Mouse (Mus musculus): Measurements from ENCODE around the gene Clic1.
A peak's percentile ranks its signal among the peaks of the same experiment; 100 is the strongest.

The Clic1 gene

DNA sequence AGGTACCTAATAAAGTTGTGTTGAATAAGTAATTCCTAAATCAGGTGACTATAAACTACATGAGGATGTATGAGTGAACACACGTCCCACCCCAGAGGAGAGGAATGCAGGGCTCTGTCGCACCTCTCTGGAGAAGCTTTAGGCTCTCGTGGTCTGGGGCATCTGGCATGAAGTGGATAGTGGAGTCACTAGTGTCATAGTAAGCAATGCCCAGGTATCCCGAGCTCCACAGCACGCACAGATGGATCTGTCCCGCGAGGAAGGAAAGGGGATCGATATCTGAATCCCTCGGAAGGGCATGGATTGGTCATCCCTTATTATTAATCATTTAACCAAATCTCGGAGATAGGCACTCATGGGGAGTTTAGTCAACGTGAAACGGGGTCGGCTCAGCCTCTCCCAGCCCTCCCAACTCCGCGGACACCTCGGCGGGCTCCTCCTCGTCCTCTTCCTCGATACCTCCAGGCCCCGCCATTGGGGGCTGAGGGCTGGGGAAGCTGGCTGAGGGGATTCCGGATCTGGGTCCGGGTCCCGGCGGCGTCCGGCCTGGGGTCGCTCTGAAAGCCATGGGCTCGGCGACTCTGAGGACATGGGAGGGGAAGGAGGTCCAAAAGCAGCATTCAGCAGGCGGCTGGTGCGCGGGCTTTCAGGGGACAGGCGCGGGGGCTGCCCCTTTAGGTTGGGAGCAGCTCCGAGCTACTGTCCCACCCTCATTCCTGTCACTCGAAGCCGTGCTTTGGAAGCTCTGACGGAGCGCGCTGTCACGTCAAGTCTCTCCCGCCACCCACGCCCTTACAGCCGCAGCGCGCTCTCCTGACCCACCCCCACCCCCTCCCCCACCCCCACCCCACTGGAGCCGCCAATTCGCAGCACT lies 3.7 kb upstream of the Clic1 start:
- no peak for DNase-seq (ENCODE audit: low read depth, low spot score)

DNA sequence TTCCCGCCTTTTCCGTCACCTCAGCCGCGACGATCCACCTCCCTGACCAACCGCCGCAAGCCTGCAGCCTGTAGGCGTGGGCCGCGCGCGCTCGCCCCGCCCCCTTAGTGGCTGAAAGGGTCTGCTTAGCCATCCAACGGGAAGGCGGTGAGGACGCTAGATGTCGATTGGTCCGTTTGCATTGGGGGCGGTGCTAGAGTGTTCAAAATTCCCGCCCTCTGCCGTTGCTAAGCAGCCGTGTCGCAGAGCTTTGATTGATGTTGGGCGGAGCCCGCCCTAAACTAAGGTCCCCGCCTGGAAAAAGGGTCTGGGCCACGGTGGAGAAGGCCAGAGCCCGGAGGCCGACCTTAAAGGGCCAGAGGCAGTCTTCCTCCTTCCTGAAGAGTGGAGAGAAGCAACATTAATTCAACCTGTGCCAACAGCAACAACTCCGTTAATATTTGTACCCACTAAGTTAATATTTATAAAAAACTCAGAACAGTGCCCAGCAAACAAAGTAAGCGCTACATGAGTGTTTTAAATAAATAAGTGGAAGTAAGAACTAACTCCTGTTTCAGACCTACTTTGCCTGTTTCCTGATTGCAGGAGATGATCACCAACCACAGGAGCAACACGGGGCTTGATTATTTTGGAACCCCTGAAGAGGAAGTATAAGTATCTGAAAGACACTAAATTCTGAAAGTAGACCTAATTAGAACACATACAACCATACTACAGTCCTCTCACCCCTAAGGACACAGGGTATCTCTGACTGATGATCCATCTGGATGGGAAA lies 2.9 kb upstream of the Clic1 start, which contains the start of gene Msh5:
Gene Msh5 (minus strand): TSS at position 65 of the 775 bp plus-strand sequence.
- peak; percentile 98 for DNase-seq (ENCODE audit: low read depth, low spot score)

DNA sequence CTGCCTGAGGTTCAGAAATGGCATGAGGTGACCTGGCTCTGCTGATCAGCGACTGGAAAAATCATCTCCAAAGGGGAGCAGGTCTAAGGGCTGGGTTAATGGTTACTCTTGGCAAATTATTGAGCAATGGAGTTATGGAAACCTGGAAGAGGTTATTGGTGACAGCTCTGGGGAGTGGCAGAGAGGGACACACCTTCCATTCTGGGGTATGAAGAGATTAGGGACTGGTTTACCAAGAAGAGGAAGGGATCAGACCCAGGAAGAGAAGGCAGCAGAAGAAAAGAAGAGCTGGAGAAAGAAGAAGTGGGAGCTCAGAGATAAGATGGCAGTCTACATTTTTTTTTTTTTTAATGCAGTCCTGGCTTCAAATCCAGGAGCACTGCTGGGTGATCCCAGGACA lies 2.1 kb upstream of the Clic1 start:
- peak; percentile 20 for DNase-seq (ENCODE audit: low read depth, low spot score)

DNA sequence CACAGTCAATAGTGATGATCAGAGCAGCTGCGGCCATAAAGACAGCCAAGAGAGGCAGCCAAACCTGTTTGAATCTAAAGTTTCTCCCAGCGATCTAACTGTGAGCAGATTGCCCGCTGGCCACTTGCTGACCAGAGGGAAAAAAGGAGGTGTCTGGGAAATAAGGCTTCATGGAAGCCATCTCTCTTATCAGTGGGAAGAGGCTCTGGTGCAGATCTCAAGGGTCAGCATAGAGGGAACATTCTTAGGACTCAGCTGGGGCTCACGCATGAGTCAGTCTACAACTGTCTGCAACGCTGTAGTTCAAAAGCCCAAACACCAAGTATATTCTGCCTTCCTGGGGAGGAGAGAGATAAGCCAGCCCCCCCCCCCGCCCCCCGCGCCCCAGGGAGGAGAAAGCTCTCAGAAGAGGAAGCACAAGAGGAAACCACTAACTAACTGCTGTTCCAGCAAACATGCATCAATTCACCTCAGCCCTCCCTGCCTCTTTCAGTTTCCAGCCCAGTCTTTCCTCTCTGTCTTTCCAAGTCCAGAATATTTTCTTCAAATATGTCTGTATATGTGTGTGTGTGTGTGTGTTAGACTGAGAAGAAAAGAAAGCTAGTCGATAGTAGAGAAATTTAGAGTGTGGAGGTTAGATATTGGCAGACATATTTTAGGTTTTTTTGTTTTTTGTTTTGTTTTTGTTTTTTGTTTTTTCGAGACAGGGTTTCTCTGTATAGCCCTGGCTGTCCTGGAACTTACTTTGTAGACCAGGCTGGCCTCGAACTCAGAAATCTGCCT lies 1.4 kb upstream of the Clic1 start:
- peak; percentile 79 for DNase-seq (ENCODE audit: low read depth, low spot score)

DNA sequence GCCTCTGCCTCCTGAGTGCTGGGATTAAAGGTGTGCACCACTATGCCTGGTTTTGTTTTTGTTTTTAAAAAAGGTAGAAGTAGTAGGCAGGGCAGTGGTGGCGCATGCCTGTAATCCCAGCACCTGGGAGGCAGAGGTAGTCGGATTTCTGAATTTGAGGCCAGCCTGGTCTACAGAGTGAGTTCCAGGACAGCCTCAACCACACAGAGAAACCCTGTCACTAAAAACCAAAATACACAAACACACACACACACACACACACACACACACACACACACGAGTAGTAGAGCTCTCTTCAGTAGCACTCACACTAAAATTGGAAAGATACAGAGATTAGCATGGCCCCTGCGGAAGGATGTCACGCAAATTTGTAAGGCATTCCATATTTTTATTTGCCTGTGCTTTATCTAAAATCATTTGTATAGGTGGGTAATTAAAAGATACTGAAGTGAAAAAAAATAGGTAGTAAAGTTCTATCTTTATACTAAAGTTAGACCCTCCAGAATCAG lies 780 bp upstream of the Clic1 start:
- peak; percentile 42 for DNase-seq (ENCODE audit: low read depth, low spot score)

DNA sequence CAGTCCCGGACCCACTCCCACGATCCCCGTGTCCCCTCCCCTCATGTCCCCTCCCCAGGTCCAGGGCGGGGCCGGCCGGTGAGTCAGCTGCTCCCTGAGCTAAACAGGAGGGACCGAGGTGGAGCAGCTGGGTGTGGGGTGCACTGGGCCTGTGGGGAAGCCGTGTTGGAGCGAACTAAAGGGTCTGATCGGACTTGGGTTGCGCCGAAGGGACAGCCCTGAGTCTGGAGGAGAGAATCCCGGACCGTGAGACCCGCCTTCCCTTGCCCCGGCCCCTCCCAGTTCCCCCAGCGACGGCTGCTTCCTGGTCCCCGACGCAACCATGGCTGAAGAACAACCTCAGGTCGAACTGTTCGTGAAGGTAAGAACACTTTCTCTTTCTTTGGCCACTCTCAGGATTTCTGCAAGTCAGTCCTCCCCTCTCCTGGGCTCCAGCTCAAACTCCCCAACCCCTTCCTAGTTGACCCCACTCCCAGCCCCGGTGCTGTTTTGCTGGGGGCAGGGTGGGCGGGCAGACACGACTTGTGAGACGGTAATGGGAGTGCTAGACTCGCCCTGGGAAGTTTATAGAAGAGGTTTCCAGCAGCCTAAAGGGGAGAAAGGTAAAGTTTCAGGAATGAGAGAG lies 472 bp downstream of the Clic1 start:
- peak; percentile 79 for DNase-seq (ENCODE audit: low read depth, low spot score)

DNA sequence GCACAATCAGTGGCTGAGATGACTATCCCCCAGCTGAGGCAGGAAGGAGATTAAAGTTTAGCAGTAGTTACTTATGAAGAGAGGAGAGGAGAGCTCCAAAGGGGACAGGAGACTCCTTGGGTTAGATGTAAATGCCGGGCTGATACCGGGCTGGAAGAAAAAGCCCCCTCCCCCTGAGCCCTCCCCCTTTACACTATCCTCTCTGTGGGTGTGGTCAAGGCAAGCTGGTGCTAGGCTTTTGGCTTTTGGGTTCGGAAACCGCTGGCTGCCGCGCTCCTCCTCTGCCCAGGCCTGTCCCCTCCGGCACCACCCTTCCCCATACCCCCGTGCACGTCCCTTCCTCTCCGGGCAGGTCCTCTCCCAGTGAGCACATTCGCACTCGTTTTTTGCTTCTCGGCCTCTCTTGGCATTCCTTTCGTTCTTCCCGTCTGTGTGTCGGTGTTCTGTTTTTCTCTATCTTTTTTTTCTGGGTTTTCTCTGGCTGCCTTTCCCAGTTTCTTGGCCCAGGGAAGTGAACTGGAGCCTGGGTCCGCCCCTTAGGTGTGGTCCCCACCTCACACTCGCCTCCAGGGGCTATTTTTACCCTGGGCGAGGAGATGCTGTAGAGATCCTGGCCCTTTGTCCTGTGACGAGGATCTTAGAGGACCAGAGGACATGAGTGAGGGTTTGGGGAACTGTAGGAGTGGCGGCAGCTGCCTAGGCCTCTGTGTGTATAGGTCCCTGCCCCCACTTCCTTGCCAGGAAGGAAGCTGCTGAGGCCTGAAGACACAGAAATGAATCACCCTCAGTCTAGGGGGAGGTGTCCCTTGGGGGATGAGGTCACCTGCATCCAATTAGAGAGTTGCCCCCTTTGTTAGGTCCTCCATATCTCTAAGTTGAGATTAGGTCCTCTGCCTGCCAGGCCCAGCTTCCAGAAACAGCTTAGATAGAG lies 1.7 kb downstream of the Clic1 start:
- peak; percentile 87 for DNase-seq (ENCODE audit: low read depth, low spot score)

DNA sequence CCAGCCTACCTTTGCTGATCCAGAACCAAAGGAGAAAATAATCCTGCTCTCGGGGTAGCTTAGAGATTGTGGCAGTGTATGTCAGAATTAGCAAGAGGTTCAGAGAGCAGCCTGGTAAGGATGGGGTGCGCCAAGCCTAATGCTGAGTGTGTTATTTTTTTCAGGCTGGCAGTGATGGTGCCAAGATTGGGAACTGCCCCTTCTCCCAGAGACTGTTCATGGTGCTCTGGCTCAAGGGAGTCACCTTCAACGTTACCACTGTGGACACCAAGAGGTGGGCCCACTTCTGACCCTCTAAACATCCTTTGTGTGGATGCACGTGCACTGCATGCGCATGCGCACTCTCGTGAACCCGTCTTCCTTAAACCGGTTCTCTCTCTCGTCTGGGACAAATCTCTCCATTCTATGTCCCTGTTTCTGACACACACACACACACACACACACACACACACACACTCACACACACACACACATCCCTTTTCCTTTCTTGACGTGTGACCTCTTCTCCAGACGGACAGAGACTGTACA lies 2.6 kb downstream of the Clic1 start:
- DNase-seq (ENCODE audit: low read depth, low spot score), result no peak

DNA sequence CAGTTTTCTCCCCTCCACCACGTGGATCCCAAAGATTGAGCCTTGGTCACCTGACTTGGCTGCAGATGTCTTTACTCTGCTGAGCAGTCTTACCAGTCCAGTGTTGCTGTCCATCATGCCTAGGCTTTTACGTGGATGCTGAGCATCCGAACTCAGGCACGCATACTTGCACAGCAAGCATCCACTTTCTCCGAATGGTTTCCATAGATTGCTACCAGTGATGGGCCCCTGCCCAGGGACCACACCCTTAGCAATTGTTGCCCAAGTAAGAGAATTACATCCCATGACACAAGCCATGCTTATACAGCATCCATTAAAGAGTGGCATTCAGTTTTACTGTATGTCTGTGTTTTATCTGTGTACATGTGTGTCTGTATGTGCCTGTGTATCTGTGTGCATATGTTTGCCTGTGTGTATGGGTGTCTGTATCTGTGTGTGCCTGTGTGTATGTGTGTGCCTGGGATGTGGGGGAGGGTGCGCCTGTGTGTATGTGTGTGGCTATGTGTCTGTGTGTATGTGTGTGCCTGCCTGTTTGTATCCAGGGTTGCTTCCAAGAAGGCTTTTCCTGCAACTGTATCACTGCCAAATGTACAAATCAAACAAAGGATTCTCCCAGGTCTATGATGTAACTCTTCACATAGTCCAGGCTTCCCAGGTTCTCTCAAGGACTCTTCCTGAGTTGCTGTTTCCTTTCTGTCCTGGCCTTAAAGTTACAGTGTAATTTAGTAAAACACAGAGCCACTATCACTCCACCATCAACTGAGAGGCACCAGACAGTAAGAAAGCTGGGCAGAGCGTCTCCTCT lies 6.1 kb downstream of the Clic1 start:
- no peak for DNase-seq (ENCODE audit: low read depth, low spot score)

DNA sequence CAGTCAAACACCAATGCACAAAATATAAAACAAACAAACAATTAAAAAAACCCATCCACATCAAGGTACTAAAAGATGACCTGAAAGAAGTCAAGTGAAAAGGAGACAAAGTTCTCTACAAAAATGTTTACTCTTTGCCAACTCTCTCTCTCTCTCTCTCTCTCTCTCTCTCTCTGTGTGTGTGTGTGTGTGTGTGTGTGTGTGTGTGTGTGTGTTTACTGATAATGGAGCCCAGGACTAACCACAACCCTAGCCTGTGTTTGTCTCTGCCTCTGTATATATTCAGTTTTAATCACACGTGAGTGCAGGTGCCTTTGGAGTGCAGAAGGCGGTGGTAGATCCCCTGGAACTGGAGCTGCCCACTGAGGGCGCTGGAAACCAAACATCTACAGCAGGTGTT lies 7.3 kb downstream of the Clic1 start:
- no peak for DNase-seq (ENCODE audit: low read depth, low spot score)

DNA sequence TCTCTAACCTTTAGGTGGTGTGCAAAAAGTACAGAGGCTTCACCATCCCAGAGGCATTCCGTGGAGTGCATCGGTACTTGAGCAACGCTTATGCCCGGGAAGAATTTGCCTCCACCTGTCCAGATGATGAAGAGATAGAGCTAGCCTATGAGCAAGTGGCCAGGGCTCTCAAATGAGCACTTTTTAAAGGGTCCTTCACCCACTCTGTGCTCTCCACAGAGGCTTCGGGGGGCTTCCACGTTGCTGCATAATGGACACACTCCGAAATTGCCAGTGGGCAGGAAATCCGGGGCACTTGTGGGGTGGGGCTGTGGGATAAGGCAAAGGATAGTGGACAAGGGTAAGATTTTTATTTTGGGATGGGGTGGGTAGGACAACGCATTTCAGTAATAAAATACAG lies 8.6 kb downstream of the Clic1 start:
- no peak for DNase-seq (ENCODE audit: low read depth, low spot score)

DNA sequence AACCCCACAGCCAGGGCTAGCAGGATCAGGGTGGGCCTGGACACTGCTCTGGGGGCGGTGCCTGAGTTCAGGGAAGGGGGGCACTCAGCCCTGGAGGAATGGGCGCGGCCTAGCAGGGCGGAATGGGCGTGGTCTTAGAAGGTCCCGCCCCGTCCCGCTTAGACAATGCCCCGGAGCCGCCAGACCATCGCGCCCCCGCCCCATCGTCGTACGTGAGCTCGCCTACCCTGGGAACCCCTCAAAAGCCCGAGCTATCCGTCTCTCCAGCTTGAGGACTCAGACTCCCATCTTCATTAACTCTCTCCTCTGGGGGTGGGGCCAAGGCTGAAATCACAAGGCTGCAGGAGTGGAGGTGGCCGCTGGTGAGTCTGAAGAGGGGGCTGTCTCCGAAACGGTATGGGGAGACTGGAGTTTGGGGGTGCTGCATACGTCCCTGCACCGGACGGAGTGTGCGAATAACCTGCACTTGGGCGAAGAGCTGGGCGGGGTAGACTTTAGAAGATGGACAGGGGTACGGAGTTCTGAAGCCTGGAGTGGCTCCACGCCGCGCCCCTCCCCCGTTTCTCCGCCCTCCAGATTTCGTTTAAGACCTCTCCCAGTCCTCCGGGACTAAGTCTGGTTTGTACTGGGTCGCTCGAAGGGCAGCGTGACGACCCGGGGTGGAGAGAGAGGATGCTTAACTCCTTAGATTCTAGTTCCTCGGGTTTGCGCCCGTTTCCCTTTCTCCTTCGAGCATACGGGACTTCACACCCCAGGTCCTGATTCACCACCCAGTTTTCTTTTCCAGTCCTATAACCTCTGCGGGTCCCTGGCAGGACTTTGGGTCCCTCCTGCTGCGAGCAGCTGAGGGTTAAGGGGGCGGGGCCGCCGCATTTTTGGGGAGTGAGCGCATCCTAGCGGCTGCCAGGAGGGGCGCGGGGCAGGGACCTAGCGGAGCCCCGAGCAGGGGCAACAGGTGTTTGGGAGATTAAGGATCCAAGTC lies 9.4 kb downstream of the Clic1 start, which contains the start of gene Ddah2:
Gene Ddah2 (plus strand): TSS at position 125 of the 982 bp plus-strand sequence.
- DNase-seq (ENCODE audit: low read depth, low spot score), result peak; percentile 84

DNA sequence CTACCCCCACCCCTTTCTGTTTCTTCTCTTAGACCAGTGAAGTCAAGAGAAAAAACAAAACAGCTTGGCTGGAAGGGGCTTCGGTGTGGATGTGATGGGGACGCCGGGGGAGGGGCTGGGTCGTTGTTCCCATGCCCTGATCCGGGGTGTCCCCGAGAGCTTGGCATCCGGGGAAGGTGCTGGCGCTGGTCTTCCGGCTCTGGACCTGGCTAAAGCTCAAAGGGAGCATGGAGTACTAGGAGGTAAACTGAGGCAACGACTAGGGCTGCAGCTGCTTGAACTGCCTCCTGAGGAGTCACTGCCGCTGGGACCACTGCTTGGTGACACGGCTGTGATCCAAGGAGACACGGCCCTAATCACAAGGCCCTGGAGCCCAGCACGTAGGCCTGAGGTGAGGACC lies 10.3 kb downstream of the Clic1 start:
- DNase-seq (ENCODE audit: low read depth, low spot score), result no peak

DNA sequence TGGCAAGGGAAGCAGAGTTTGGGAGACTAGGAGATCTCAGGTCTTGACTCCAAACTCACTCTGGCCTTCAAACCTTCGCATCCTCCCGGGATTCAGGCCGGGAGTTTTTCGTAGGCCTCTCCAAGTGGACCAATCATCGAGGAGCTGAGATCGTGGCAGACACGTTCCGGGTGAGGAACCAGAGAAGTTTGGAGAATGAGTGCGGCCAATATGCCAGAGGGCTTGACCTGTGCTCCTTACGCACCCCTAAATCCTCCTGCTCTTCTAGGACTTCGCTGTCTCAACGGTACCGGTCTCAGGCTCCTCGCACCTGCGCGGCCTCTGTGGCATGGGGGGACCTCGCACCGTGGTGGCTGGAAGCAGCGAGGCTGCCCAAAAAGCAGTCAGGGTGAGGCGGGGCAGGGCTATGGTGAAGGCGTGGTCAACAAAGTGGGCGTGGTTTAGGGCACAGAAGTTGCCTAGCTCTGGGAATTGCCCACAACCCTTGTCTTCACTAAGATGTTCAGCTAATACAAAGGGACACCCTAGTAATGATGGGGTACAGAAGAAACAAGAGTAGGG lies 11.1 kb downstream of the Clic1 start:
- DNase-seq (ENCODE audit: low read depth, low spot score), result no peak

DNA sequence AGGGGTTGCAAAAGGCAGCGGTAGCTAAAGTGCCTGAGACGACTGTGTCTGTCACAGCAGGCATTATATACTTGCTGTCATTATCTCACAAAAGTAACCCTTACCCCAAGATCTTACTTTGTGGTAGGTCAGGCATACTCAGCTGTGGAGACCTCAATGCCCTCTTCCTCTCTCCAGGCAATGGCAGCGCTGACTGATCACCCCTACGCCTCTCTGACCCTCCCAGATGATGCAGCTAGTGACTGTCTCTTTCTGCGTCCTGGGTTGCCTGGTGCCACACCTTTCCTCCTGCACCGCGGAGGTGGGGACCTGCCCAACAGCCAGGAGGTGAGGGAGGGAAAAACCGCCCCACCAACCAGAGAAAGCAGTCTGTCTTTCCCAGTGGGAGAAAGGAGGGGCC lies 11.5 kb downstream of the Clic1 start:
- DNase-seq (ENCODE audit: low read depth, low spot score), result no peak

DNA sequence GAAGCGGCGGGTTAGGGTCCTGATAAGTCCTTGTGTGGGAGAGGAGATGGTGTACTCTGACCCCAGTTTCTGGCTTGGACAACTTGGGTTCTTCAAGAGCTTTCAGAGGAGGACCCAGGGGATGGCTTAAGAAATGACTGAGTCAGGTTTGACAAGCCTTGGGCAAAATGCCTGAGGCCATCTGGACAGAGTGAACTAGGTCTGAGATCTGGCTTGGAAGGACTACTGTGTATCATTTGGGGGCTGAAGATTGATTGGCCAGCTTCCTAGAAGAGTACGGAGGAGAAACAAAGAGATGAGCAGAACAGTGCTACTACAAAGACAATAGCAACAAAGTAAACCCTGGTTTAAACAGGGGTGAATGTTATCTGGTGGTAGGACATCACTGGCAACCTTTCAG lies 13.7 kb downstream of the Clic1 start:
- DNase-seq (ENCODE audit: low read depth, low spot score), result no peak

DNA sequence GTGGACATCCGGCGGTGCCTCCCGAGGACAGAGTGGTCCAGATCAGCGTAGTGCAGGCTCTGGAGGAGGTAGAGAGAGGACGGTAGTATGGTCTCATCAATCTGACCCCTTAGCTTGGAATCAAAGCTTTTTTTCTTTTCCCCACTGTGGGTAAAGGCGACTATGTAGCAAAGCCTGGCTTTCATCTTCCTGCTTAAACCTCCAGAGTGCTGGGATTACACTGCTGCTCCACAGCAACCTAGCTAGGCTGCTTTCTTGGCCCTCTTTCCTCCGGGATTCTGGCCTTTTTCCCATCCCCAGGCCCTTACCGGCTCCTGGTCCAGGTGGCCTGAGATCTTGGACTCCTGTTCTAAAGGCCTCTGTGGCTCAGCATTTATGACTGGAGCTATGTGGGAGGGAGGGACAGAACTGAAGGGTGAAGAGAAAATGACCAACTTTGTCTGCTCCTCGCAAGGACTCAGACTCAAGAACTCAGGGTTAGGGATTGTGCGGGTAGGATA lies 14.7 kb downstream of the Clic1 start:
- no peak for DNase-seq (ENCODE audit: low read depth, low spot score)

All from CD4-positive helper T cell, adult 2 months (primary cell).